Mouse (Mus musculus) testis, adult 2 months (tissue): ENCODE data around the gene Rbm42.

ENCODE experiments used
- CTCF ChIP-seq: fragments of 200-500 bp; IDR thresholded peaks from 2 replicates; pipeline ENCODE4 v1.5.1; 2012; ENCODE audit warnings: low read depth, mild to moderate bottlenecking, inconsistent platforms, low read length, moderate library complexity; ENCODE audit not compliant: control insufficient read depth, insufficient read depth, insufficient replicate concordance
- POLR2A ChIP-seq: fragments of 200-500 bp; IDR thresholded peaks from 2 replicates; pipeline ENCODE4 v1.6.1; 2012; ENCODE audit warnings: low read depth, mild to moderate bottlenecking, inconsistent platforms, low read length, moderate library complexity; ENCODE audit not compliant: control insufficient read depth

DNA sequence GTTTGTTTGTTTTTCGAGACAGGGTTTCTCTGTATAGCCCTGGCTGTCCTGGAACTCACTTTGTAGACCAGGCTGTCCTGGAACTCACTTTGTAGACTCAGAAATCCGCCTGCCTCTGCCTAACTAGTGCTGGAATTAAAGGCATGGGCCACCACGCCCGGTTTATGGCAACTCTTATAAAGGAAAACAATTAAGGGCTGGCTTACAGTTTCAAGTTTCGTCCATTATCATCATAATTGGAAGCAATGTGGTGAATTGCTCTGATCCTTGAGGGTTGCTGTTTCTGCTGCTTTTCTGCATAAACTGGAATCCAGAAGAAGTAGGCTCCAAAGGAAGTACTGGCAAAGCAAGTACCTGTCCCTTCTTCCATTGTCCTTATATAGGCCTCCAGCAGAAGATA, 23.5 kb downstream of the Rbm42 start:
- TF ChIP-seq CTCF: no peak
- no peak for TF ChIP-seq POLR2A
